ENCODE assay signal across 9 mouse cellular contexts in genomic region chr15:103177611-103178041, GRCm38 (mm10). TPM values are rescaled to one million over a fixed set of nuclear protein-coding genes. Genes with fewer than 3 reads are reported as not detected.
DNase-seq lines count a peak whose midpoint lies in the region; ATAC-seq and TF ChIP-seq lines count a peak whose summit lies in the region.
"Had no signal": no experiment of that assay in that cellular context is flagged by ENCODE, and none has a peak within 500 bp of the region (broad histone marks: within the 10 kb centered on the region; RNA-seq: fewer than 3 reads in every experiment).

No protein-coding gene starts in this region.

- intact Hi-C loops in gastrocnemius, postnatal 36 days (cut with DNase I): loop anchor here (5.0 kb wide), 1 partner anchor 415 kb away; no protein-coding TSS in a partner anchor

- H3K9me3 ChIP-seq in kidney, embryonic 16.5 days (ENCODE audit: low read length): no peaks in the 10 kb centered on the region
- no peaks in the 10 kb centered on the region for H3K9me3 ChIP-seq in intestine, postnatal 0 days (ENCODE audit: control insufficient read depth)
- H3K9me3 ChIP-seq in neural tube, embryonic 11.5 days (ENCODE audit: control insufficient read depth, low read length): no peaks in the 10 kb centered on the region

- H3K9ac ChIP-seq in kidney, embryonic 16.5 days (replicated peaks; ENCODE audit: low read length): peak overlapping the region; percentile 31; the same call in 1 of the 2 replicates
- no peak overlapping the region for H3K9ac ChIP-seq in intestine, postnatal 0 days (ENCODE audit: low read depth, low read length)
- H3K9ac ChIP-seq in neural tube, embryonic 11.5 days (ENCODE audit: low read length): peak overlapping the region; percentile 7; the same call in 1 of the 2 replicates

- H3K4me1 ChIP-seq in kidney, embryonic 16.5 days (ENCODE audit: insufficient read depth, low read length): peaks cover 42% of the 10 kb centered on the region
- H3K4me1 ChIP-seq in intestine, postnatal 0 days (replicated peaks; ENCODE audit: control insufficient read depth, insufficient read depth, low read length): peaks cover 4% of the 10 kb centered on the region; the same call in 1 of the 2 replicates
- H3K4me1 ChIP-seq in neural tube, embryonic 11.5 days (ENCODE audit: control insufficient read depth, insufficient read depth, low read length): peaks cover 24% of the 10 kb centered on the region

- DNase-seq in kidney, adult 18-20 months: no peak
- DNase-seq in ZHBTc4 (ENCODE audit: low read depth, low spot score): peak; percentile 68
- DNase-seq in neural tube, embryonic 11.5 days (ENCODE audit: low spot score): no peak
- no peak for DNase-seq in cerebellum, postnatal 4 days (ENCODE audit: low spot score in 2 of 2)
- no peak for DNase-seq in ovary, postnatal 36 days (ENCODE audit: low spot score)
- no peak for DNase-seq in gastrocnemius, postnatal 36 days

- no peaks in the 10 kb centered on the region for H3K36me3 ChIP-seq in kidney, embryonic 16.5 days (ENCODE audit: insufficient read depth, low read length)
- H3K36me3 ChIP-seq in intestine, postnatal 0 days (ENCODE audit: control insufficient read depth, insufficient read depth): no peaks in the 10 kb centered on the region
- no peaks in the 10 kb centered on the region for H3K36me3 ChIP-seq in neural tube, embryonic 11.5 days (ENCODE audit: control insufficient read depth, insufficient read depth, low read length)

- no peak for TF ChIP-seq CTCF in intestine, postnatal 0 days (IDR thresholded peaks at IDR 0.05; ENCODE audit: low read depth)

- H3K27me3 ChIP-seq in kidney, embryonic 16.5 days (ENCODE audit: insufficient read depth, low read length): peaks cover 29% of the 10 kb centered on the region
- peaks cover 82% of the 10 kb centered on the region for H3K27me3 ChIP-seq in intestine, postnatal 0 days (replicated peaks; ENCODE audit: control insufficient read depth, insufficient read depth, low read length)
- 0 out of 2 replicates have a peak, but pooled peaks cover 3% of the 10 kb centered on the region for H3K27me3 ChIP-seq in neural tube, embryonic 11.5 days (ENCODE audit: control insufficient read depth, insufficient read depth, low read length)

- ATAC-seq in kidney, embryonic 16.5 days (ENCODE audit: low FRiP score, low TSS enrichment): peak; percentile 39
- ATAC-seq in intestine, postnatal 0 days: no peak
- ATAC-seq in neural tube, embryonic 11.5 days (ENCODE audit: insufficient read depth, low FRiP score, low TSS enrichment): peak; percentile 33; the same call in 1 of the 2 replicates

- 2% methylated on average over 12 of the region's 12 CpGs for WGBS in kidney, embryonic 16.5 days
- 6% methylated on average over 12 of the region's 12 CpGs for WGBS in intestine, postnatal 0 days
- 2% methylated on average over 11 of the region's 12 CpGs for WGBS in neural tube, embryonic 11.5 days

- H3K4me3 ChIP-seq in kidney, embryonic 16.5 days (ENCODE audit: low read length): no peak overlapping the region
- H3K4me3 ChIP-seq in intestine, postnatal 0 days (ENCODE audit: low read depth, low read length): no peak overlapping the region
- H3K4me3 ChIP-seq in neural tube, embryonic 11.5 days (ENCODE audit: low read depth, low read length): peak overlapping the region; percentile 6; the same call in 1 of the 2 replicates

- peak overlapping the region; percentile 64 for H3K27ac ChIP-seq in kidney, embryonic 16.5 days (ENCODE audit: low read length)
- no peak overlapping the region for H3K27ac ChIP-seq in intestine, postnatal 0 days (ENCODE audit: low read depth, low read length)
- peak overlapping the region; percentile 66 for H3K27ac ChIP-seq in neural tube, embryonic 11.5 days (ENCODE audit: low read depth, low read length)
- H3K27ac ChIP-seq: macrophage had no signal

- H3K4me2 ChIP-seq in kidney, embryonic 16.5 days (replicated peaks; ENCODE audit: low read depth, low read length): peak overlapping the region; percentile 39
- H3K4me2 ChIP-seq in intestine, postnatal 0 days (replicated peaks; ENCODE audit: low read depth): peak overlapping the region; percentile 48; the same call in 1 of the 2 replicates
- H3K4me2 ChIP-seq in neural tube, embryonic 11.5 days (ENCODE audit: low read depth): peak overlapping the region; percentile 22

RNA-seq across cellular contexts. Expression of gene Smug1, which starts 10.7 kb away (rescaled TPM):
- 19.8 and 20.5 TPM in 2 replicates for polyA plus RNA-seq in kidney, embryonic 16.5 days (2015; fragmentation: Nextera tagmentation; extraction: Ambion mirVana)
- 8.6 and 9.2 TPM in 2 replicates for polyA plus RNA-seq in intestine, postnatal 0 days (2015; fragmentation: Nextera tagmentation; extraction: Ambion mirVana)
- polyA plus RNA-seq in neural tube, embryonic 11.5 days (2014; fragmentation: Nextera tagmentation; extraction: Ambion mirVana): 55.9 and 65.4 TPM in 2 replicates
- 10 to 100 TPM in 1 of 2 experiments, 1 to 10 TPM in 1; 9.9 to 11.3 TPM for total RNA-seq in gastrocnemius, postnatal 36 days (2021)
